In genomic region chr5:100244811-100245210, GRCm38 (mm10) we compare ENCODE assay signal across 17 mouse cellular contexts.
"Had no signal": no experiment of that assay in that cellular context is flagged by ENCODE, and none has a peak within 500 bp of the region (broad histone marks: within the 10 kb centered on the region; RNA-seq: fewer than 3 reads in every experiment).

No protein-coding gene starts in this region.

- ATAC-seq: hindbrain, postnatal 0 days; intestine, embryonic 16.5 days had no signal

- DNase-seq: gastrocnemius, adult 2 months; gastrocnemius, postnatal 10 days; gastrocnemius, postnatal 25 days; heart, adult 18-20 months; heart, postnatal 14 days; heart, postnatal 36 days; kidney, adult 11 months; kidney, adult 2 months; kidney, adult 9 months; kidney, postnatal 14 days; kidney, postnatal 36 days; layer of hippocampus, adult 9-11 months; layer of hippocampus, postnatal 36 days; liver; liver, embryonic 13.5 days had no signal
